Mouse (Mus musculus): ENCODE results near the gene Cfap57. TPM values are rescaled to one million over a fixed set of nuclear protein-coding genes. Genes with fewer than 3 reads are reported as not detected.

Cfap57 gene
- polyA plus RNA-seq, 1 experiment from 2014 or later: 1.6 TPM

DNA sequence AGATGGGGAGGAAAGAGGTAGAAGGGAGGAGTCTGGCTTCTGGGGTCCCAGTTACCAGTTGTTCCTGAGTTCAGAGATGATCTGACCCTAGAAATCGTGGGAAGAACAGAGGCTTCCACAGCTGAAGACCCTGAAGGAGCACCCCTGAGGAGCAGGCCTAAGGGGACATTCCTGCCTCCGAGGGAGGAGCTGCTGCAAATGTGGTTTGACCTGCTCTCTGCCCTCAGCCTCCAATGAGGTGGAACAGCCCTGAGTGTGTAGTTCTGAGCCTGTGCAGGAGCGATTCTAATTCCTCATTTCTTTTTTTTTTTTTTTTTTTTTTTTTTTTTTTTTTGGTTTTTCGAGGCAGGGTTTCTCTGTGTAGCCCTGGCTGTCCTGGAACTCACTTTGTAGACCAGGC lies 87.4 kb downstream of the Cfap57 start:
- WGBS: 51% methylated on average over 3 of the region's 4 CpGs
- Histone ChIP-seq H3K36me3 (no peaks in the 10 kb centered on the region), H3K4me2 (replicated peaks) (no peak overlapping the region), H3K9me3 (no peaks in the 10 kb centered on the region), H3K4me1 (replicated peaks) (no peaks in the 10 kb centered on the region), H3K27ac (no peak overlapping the region), H3K27me3 (no peaks in the 10 kb centered on the region), H3K4me3 (replicated peaks) (no peak overlapping the region), H3K9ac (replicated peaks) (no peak overlapping the region)
- no peak for ATAC-seq

DNA sequence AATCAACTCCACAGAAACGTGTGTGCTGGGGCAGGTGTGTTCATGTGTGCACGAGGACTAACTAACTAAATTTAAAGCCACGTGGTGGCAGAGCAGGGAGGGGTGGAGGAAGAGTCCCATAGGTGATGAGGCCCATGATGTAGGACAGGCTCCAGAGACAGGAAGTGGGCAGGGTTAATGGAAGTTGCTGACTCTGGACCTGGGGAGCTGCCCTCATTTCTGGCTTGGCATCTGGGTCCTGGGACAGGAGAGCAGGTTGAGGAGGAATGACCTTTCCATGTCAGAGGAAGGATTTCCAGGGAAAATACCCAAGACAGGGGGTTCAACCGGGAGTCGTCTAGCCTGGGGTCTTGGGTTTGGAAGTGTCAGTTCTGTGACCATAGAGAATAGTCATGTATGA lies 87.9 kb downstream of the Cfap57 start:
- Histone ChIP-seq H3K4me1 (replicated peaks) (no peaks in the 10 kb centered on the region), H3K4me2 (replicated peaks) (no peak overlapping the region), H3K27me3 (no peaks in the 10 kb centered on the region), H3K4me3 (replicated peaks) (no peak overlapping the region), H3K27ac (no peak overlapping the region), H3K9me3 (no peaks in the 10 kb centered on the region), H3K9ac (replicated peaks) (no peak overlapping the region), H3K36me3 (no peaks in the 10 kb centered on the region)
- WGBS: 80% methylated on average over 5 of the region's 5 CpGs
- no peak for ATAC-seq

DNA sequence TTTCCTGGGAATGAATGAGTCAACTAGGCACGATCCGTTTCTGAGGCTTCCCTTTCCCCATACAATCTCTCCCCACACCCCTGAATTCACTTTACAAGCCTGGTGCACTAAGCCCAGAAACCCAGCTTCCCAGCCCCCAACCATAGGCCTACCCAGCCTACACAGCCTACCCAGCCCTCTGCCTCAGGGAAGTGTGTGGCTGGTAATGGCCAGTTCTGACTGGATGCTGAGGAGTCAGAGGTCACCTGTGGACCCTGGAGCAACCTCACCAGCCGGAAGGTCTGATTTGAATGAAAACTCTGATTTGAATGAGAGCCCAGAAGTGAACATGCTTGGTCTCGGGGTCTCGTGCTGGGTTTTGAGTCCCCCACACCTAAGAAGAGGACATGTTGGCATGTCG lies 92.9 kb downstream of the Cfap57 start:
- Histone ChIP-seq H3K9me3 (no peaks in the 10 kb centered on the region), H3K36me3 (no peaks in the 10 kb centered on the region), H3K27ac (no peak overlapping the region), H3K4me1 (replicated peaks) (no peaks in the 10 kb centered on the region), H3K27me3 (no peaks in the 10 kb centered on the region), H3K4me2 (replicated peaks) (no peak overlapping the region), H3K9ac (replicated peaks) (no peak overlapping the region), H3K4me3 (replicated peaks) (no peak overlapping the region)
- ATAC-seq: no peak
- WGBS: 82% methylated on average over 6 of the region's 6 CpGs

DNA sequence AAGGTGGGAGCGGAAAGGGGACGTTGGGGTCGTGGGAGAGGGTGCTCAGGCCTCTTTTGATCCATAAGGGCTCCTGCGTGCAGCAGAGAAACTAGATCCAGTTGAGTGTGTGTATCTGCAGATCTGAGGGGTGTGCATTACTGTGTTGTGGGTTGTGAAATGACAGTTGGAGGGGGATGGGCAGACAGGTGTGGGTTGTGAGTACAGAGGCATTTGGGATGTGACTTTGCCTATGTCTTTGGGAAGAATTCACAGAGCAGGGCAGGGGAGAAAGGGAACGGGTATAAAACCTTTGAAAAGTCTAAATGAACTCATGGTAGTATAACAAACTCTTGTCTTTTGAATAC lies 93.3 kb downstream of the Cfap57 start:
- Histone ChIP-seq H3K4me2 (replicated peaks) (no peak overlapping the region), H3K27me3 (no peaks in the 10 kb centered on the region), H3K4me1 (replicated peaks) (no peaks in the 10 kb centered on the region), H3K9ac (replicated peaks) (no peak overlapping the region), H3K36me3 (no peaks in the 10 kb centered on the region), H3K9me3 (no peaks in the 10 kb centered on the region), H3K27ac (no peak overlapping the region), H3K4me3 (replicated peaks) (no peak overlapping the region)
- no peak for ATAC-seq
- 44% methylated on average over 5 of the region's 5 CpGs for WGBS

DNA sequence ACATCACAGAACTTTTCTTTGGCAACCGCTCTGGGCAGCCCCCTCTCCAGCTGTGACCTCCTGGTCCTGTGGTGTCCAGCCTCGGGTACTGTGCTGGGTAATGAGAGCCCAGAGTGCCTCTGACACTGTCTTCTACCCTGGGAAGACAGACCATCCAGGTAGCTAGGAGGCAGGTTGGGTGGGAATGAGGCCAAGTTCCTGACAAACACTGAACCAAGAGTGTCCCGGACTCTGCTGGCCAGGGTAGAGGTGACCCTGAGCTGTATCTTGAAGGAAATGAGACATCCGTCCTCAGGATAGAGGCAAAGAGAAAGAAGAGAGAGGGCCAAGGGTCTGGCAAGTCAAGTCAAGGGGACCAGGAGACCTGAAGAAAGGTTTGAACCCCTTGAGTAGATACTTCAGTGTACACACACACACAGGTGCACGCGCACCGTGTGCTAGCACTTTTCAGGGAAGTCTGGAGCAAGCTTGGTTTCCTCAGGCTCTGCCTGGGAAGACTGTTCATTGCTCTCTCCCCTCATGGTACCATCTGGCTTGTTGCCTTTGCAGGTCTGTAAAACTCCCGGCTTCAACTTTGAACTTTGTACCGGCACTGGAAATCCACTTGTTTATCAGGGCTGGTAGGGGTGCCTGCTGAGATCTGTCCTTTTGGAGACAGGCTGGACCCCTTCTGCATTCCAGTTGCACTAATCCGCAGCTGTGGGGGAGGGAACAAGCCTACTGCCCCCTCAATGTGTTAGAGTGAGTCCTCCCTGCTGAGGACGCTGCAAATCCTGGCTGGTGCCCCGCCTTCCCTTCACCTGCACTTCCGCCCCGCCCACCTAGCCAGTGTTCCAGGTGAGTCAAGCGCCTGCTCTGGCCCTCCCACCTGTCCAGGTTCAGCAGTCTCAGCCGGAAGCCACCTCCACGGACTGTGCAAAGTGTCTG lies 93.9 kb downstream of the Cfap57 start, which contains the start of gene 2610528J11Rik:
TSS of gene 2610528J11Rik (plus strand) at position 592 of the 927 bp plus-strand sequence.
- Histone ChIP-seq H3K4me3 (replicated peaks) (no peak within 1 kb of the TSS), H3K9me3 (no peaks in the 10 kb centered on the region), H3K4me1 (replicated peaks) (no peaks in the 10 kb centered on the region), H3K27ac (no peak within 1 kb of the TSS), H3K4me2 (replicated peaks) (no peak within 1 kb of the TSS), H3K9ac (replicated peaks) (no peak within 1 kb of the TSS), H3K36me3 (no peaks in the 10 kb centered on the region), H3K27me3 (no peaks in the 10 kb centered on the region)
- ATAC-seq: no peak
- 33% methylated on average over 17 of the region's 17 CpGs for WGBS

DNA sequence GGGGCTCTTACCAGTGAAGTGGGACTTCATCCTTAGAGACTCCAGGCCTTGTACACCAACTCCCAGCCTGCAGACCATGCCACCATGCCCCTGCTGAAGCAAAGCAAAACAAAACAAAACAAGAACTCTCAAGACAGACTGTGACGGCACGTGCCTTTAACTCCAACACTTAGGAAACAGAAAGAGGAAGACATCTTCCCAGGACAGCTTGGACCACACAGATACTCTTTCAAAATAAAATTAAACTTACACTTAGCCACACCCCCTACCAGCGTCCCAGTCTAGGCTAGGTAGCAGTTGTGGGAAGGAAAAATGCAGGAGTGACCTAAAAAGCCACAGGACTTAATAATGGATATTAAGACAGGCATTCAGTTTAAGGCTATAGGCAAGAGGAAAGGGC lies 94.8 kb downstream of the Cfap57 start:
- no peak for ATAC-seq
- Histone ChIP-seq H3K4me3 (replicated peaks) (no peak overlapping the region), H3K4me2 (replicated peaks) (no peak overlapping the region), H3K36me3 (no peaks in the 10 kb centered on the region), H3K4me1 (replicated peaks) (no peaks in the 10 kb centered on the region), H3K27me3 (no peaks in the 10 kb centered on the region), H3K9me3 (no peaks in the 10 kb centered on the region), H3K27ac (no peak overlapping the region), H3K9ac (replicated peaks) (no peak overlapping the region)
- WGBS: 91% methylated on average over 3 of the region's 3 CpGs

DNA sequence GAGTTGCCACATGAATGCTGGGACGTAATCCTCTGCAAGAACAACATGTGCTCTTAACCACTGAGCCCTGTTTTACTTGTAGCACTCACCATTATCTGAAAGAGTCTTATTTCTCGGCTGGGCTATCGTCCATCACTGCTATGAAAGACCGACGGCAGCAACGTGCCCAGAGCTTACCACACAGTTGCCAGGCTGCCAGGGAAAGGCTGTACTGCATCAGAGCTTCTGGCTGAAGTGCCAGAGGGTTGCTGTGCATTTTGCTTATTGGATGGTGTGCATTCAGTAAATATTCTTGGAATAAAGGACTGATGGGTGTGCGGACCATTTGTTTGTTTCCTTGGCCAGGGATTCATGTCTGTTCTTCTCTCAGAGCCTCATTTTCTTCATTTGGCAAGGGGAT lies 96.6 kb downstream of the Cfap57 start:
- ATAC-seq: no peak
- WGBS: 80% methylated on average over 7 of the region's 7 CpGs

DNA sequence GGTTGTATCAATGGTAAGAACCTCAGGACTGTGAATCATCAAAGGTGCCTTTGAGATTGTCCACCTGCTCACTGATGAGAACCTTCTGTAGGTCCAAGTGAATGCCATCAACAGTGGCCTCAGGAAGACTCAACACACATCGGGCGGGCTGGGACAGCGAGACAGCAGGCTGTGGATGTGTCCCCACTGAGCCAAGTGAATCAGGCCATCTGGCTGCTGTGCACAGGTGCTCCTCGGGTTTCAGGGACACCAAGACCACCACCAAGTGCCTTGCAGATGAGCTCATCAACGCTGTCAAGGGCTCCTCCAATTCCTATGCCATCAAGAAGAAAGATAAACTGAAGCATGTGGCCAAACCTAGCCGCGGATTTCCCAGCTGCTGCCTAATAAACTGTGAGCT lies 98.3 kb downstream of the Cfap57 start:
- no peaks in the 10 kb centered on the region for H3K9me3 ChIP-seq
- H3K4me3 ChIP-seq (replicated peaks): no peak overlapping the region
- no peak overlapping the region for H3K4me2 ChIP-seq (replicated peaks)
- H3K4me1 ChIP-seq (replicated peaks): peaks cover 4% of the 10 kb centered on the region
- H3K27ac ChIP-seq: no peak overlapping the region
- peaks cover 6% of the 10 kb centered on the region; the same call in 1 of the 2 replicates for H3K27me3 ChIP-seq
- no peak for ATAC-seq
- no peak overlapping the region for H3K9ac ChIP-seq (replicated peaks)
- no peaks in the 10 kb centered on the region for H3K36me3 ChIP-seq
- 87% methylated on average over 7 of the region's 7 CpGs for WGBS

More for the DNA sequence above, 96.6 kb downstream of the Cfap57 start:
- no peak overlapping the region for H3K4me2 ChIP-seq (replicated peaks)
- H3K27me3 ChIP-seq: no peaks in the 10 kb centered on the region; the same call in 1 of the 2 replicates
- H3K4me3 ChIP-seq (replicated peaks): no peak overlapping the region
- H3K9me3 ChIP-seq: no peaks in the 10 kb centered on the region
- H3K9ac ChIP-seq (replicated peaks): no peak overlapping the region
- H3K27ac ChIP-seq: no peak overlapping the region
- H3K4me1 ChIP-seq (replicated peaks): no peaks in the 10 kb centered on the region
- no peaks in the 10 kb centered on the region for H3K36me3 ChIP-seq

DNA sequence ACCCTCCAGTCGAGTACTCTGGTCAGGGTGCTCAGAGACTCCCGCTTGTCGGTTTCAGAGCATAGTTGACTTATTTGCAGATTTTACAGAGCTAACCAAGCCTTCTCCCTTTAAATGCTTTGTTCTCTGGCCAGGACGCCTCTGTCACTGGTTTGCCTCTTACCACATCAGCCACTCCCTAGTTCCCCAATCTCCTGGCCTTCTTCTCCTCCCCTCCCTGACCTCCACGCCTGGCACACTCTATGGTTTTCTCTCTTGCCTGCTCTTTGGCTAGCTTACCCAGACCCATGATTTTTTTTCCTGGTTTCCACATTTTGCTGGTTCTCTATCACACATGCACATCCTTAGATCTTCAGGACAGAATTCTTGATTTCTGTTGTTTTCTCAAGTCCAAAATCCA lies 102.4 kb downstream of the Cfap57 start:
- Histone ChIP-seq H3K27ac (no peak overlapping the region), H3K4me1 (replicated peaks) (peaks cover 18% of the 10 kb centered on the region), H3K9me3 (no peaks in the 10 kb centered on the region), H3K9ac (replicated peaks) (no peak overlapping the region), H3K4me2 (replicated peaks) (no peak overlapping the region), H3K36me3 (no peaks in the 10 kb centered on the region), H3K27me3 (peaks cover 6% of the 10 kb centered on the region; the same call in 1 of the 2 replicates), H3K4me3 (replicated peaks) (no peak overlapping the region)
- WGBS: 74% methylated on average over 5 of the region's 5 CpGs
- ATAC-seq: no peak

DNA sequence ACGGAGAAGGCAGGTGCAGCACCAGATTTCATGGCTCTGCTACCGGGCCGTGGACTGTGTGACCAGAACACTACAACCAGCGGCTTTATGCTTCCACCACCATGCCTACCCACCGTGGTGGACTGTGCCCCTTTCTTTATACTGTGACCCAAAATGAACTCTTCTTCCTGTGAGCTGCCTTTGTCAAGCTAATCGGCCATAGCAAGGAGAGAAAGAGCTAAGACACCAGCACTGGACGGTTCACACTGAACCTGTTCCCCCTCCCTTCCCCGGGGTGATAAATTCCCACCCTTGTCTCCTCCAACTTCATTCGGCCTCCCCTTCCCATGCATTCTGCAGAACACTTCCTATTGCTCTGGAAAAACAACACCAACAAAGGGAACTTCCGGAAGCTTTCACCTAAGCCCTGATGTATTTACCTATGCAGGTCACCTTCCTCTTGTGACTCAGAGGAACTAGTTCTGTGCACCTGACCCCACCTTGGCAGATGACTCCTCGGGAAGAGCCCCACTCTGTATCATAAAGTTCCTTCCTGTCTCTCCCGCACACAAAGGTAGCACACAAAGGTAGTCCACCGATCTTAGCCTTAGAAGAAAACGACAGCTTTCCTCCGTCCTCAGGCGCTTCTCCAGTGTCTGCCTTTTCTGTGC lies 103.0 kb downstream of the Cfap57 start:
- no peak overlapping the region for H3K9ac ChIP-seq (replicated peaks)
- H3K36me3 ChIP-seq: no peaks in the 10 kb centered on the region
- no peak overlapping the region for H3K27ac ChIP-seq
- peaks cover 6% of the 10 kb centered on the region; the same call in 1 of the 2 replicates for H3K27me3 ChIP-seq
- H3K4me1 ChIP-seq (replicated peaks): peaks cover 18% of the 10 kb centered on the region
- H3K9me3 ChIP-seq: no peaks in the 10 kb centered on the region
- WGBS: 35% methylated on average over 16 of the region's 16 CpGs
- ATAC-seq: no peak; the same call in none of the 2 replicates
- H3K4me2 ChIP-seq (replicated peaks): peak overlapping the region; percentile 9; the same call in 1 of the 2 replicates
- H3K4me3 ChIP-seq (replicated peaks): no peak overlapping the region

DNA sequence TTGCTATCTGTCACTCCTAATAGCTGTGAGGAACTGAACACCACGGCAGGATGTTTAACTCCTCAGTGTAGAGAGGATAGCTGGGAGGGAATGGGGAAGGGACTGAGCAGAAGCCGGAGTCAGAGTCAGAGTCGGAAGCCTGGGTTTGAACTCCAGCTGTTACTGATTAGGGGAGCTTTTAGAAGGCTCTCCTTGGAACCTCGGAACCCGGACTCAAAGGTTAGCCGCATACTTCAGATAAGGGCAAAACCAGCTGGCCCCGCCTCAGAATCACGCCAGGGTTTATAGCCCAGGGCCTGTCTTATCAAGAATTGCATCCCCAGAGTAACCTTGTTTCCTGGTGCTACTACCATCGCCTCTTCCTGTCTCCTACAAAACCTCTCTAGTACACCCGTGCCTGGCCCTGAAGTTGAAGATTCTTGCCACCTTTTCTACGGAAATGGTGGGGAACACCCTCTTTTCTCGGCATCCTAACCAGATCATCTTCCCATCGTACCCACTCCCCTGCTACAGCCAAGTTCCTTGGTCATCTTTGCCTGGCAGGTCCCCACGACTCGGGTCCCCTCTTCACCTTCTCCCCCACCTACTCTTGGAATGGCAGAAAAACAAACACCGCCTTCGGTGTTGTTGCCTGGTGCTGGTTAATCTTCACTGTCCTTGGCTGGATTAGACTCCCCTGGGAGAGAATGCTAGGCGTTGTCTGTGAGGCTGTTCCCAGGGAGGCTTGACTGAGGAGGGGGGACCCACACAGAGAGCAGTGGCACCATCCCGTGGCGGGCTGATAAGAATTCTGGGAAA lies 103.7 kb downstream of the Cfap57 start:
- peak overlapping the region; percentile 9; the same call in 1 of the 2 replicates for H3K4me2 ChIP-seq (replicated peaks)
- peaks cover 18% of the 10 kb centered on the region for H3K4me1 ChIP-seq (replicated peaks)
- no peak overlapping the region for H3K9ac ChIP-seq (replicated peaks)
- no peaks in the 10 kb centered on the region for H3K36me3 ChIP-seq
- H3K27me3 ChIP-seq: peaks cover 6% of the 10 kb centered on the region; the same call in 1 of the 2 replicates
- H3K4me3 ChIP-seq (replicated peaks): no peak overlapping the region
- ATAC-seq: peak; percentile 30; the same call in 1 of the 2 replicates
- no peaks in the 10 kb centered on the region for H3K9me3 ChIP-seq
- no peak overlapping the region for H3K27ac ChIP-seq
- 29% methylated on average over 20 of the region's 20 CpGs for WGBS

DNA sequence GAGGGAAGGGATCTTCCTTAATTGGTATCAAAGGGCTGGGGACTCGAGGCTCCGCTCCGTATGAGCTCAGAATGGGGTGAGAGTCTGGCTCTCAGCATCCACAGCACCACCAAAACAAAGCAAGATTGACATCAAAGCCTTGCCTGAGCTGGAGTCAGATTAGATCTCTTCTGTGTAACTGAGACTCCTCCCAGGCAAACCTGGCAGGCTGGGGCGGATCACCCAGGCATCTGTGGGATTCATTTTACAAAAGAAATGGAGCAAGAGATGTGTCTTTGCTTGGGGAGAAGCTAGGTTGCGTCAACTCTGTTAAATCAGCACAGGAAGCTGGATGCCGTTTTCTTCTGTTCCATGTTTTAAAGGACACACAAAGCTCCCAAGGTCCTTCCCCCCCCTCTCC lies 111.5 kb downstream of the Cfap57 start:
- H3K9ac ChIP-seq (replicated peaks): no peak overlapping the region
- no peak overlapping the region for H3K27ac ChIP-seq
- H3K4me3 ChIP-seq (replicated peaks): no peak overlapping the region
- no peak overlapping the region for H3K4me2 ChIP-seq (replicated peaks)
- 5% methylated on average over 6 of the region's 6 CpGs for WGBS
- H3K9me3 ChIP-seq: no peaks in the 10 kb centered on the region
- no peaks in the 10 kb centered on the region for H3K27me3 ChIP-seq
- no peaks in the 10 kb centered on the region for H3K36me3 ChIP-seq
- ATAC-seq: no peak
- H3K4me1 ChIP-seq (replicated peaks): peaks cover 7% of the 10 kb centered on the region
